Mouse (Mus musculus): ENCODE results near the gene Aqp2.
A peak's percentile ranks its signal among the peaks of the same experiment; 100 is the strongest.

Aqp2 gene

DNA sequence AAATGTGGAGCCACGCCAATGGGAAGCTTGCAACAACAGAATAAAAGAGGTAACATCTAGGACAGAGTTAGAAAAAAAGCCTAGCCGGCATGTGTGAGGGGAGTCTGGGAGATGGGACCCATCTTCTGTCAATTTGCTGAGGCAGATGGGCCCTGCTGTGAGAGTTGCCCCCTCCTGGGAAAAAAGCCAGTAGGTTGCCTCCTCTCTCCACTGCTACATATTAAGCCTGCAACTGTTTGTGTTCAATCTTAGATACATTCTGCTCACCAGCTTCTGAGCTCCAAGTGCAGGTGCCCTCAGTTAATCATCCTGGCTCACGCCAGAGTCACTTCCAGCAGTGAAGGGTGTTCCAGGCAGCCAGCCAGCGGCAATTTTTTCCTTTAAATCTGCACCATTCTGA lies 41.0 kb downstream of the Aqp2 start:
- no peak for DNase-seq (ENCODE audit: low read depth)

DNA sequence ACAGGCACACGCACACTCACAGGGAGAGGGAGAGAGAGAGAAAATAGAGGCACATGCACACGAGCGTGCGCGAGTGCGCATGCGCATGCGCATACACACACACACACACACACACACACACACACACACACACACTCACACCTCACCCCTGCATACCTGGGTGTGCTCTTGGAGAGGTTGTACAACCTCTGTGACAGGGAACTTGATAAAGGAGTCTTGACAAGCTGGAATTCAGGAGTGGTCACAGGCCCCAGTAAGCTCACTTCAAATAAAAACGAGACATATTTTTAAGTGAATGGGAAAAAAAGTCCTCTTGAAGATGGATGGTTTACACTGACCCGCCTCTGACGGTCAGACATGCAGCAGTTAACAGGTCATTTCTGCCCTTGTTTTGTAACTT lies 43.2 kb downstream of the Aqp2 start:
- no peak for DNase-seq (ENCODE audit: low read depth)

DNA sequence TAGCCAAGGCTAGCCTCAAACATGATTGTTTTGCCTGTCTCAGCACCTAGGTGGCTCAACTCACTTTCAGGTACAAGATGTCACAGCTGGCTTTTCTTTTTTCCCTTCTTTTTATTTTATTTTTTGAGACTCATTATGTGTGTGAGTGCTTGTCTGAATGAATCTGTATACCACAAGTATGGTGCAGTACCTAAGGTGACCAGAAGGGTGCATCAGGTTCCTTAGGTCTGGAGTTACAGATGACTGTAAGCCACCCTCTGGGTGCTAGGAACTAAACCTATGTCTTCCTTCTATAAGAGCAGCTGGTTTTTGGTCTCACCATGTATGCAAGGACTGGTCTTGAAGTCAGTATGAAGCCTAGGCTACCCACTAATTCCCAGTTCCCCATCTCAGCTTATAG lies 52.8 kb downstream of the Aqp2 start:
- peak; percentile 68 for DNase-seq (ENCODE audit: low read depth)
